Mouse (Mus musculus) spleen, adult 2 months (tissue): ENCODE data around the gene Lyz1. TPM values are rescaled to one million over a fixed set of nuclear protein-coding genes. Genes with fewer than 3 reads are reported as not detected.

Experiments
- DNase-seq, 2 experiments: peaks; one replicate each; pipeline versions ENCODE4 v3.0.0 to v3.0.0-alpha.2; 2012 to 2021; ENCODE audit warnings: low spot score in 2 of 2, low read depth in 1 of 2
- H3K27ac ChIP-seq: fragments of 200-500 bp; 2 replicates; pipeline ENCODE4 v1.5.1; 2012; ENCODE audit warnings: low read length, inconsistent platforms; ENCODE audit not compliant: insufficient read depth
- H3K27me3 ChIP-seq: fragments of 200-500 bp; 2 replicates; pipeline ENCODE4 v1.6.1; 2012; ENCODE audit warnings: mild to moderate bottlenecking, moderate library complexity, low read length, inconsistent platforms; ENCODE audit not compliant: control insufficient read depth, insufficient read depth
- H3K36me3 ChIP-seq: fragments of 200-500 bp; 2 replicates; pipeline ENCODE4 v1.6.1; 2012; ENCODE audit warnings: mild to moderate bottlenecking, low read length, inconsistent platforms; ENCODE audit not compliant: control insufficient read depth, insufficient read depth
- H3K4me1 ChIP-seq: fragments of 200-500 bp; 2 replicates; pipeline ENCODE4 v1.6.1; 2011; ENCODE audit warnings: inconsistent platforms; ENCODE audit not compliant: control insufficient read depth, insufficient read depth, insufficient read length
- H3K4me3 ChIP-seq: fragments of 200-500 bp; 2 replicates; pipeline ENCODE4 v1.5.1; 2011; ENCODE audit warnings: mild to moderate bottlenecking, inconsistent platforms; ENCODE audit not compliant: insufficient read depth, insufficient read length; ENCODE audit errors: extremely low read depth
- CTCF ChIP-seq: fragments of 200-500 bp; IDR thresholded peaks from 2 replicates; pipeline ENCODE4 v1.5.1; 2011; ENCODE audit warnings: mild to moderate bottlenecking, inconsistent platforms; ENCODE audit not compliant: insufficient read depth, insufficient read length, insufficient replicate concordance; ENCODE audit errors: extremely low read depth
- POLR2A ChIP-seq: fragments of 200-500 bp; IDR thresholded peaks from 2 replicates; pipeline ENCODE4 v1.6.1; 2011; ENCODE audit warnings: low read depth, low read length, inconsistent platforms
- WGBS: fragments of 180-500 bp; shearing (Covaris S2); methylation state at CpG from one replicate; pipeline ENCODE4 v1.1.7; 2018; 5-methylcytosine and 5-hydroxymethylcytosine counted together
- polyA plus RNA-seq: library from polyadenylated mRNA; depleted of rRNA; stranded (reverse); fragments of >200 nt; gene quantifications from 2 replicates; pipeline ENCODE4 v1.2.3, GENCODE M21; 2012; rRNA removed

Gene Lyz1
- polyA plus RNA-seq, 1 experiment: 6.2 TPM

- Histone ChIP-seq H3K27me3 (no peaks in the 10 kb centered on the region), H3K27ac (no peak overlapping the region), H3K4me3 (no peak overlapping the region), H3K36me3 (no peaks in the 10 kb centered on the region), H3K4me1 (no peaks in the 10 kb centered on the region)
- TF ChIP-seq CTCF: no peak
- no peak for TF ChIP-seq POLR2A
- DNase-seq: no peak
Measured at GRCm38 (mm10) chr10:117272023-117272422, 20.6 kb downstream of the Lyz1 start.

GRCm38 (mm10) chr10:117259870-117260269 is 32.8 kb downstream of the Lyz1 start:
- no peak for TF ChIP-seq POLR2A
- no peak for TF ChIP-seq CTCF
- Histone ChIP-seq H3K4me1 (no peaks in the 10 kb centered on the region), H3K27me3 (no peaks in the 10 kb centered on the region), H3K4me3 (no peak overlapping the region), H3K36me3 (no peaks in the 10 kb centered on the region), H3K27ac (no peak overlapping the region)
- DNase-seq: no peak

GRCm38 (mm10) chr10:117238603-117239002 is 54.1 kb downstream of the Lyz1 start, which contains the start of gene 9530003J23Rik:
9530003J23Rik (minus strand) TSS chr10:117238703.
- Histone ChIP-seq H3K4me1 (no peaks in the 10 kb centered on the region), H3K36me3 (no peaks in the 10 kb centered on the region), H3K4me3 (no peak within 1 kb of the TSS), H3K27ac (no peak within 1 kb of the TSS), H3K27me3 (no peaks in the 10 kb centered on the region)
- TF ChIP-seq CTCF (no peak), POLR2A (no peak)
- DNase-seq: no peak
- 90% methylated on average over 12 of the region's 12 CpGs for WGBS

Other genes with a start within 250 kb of the Lyz1 start
- not detected in 2 replicates for gene Lrrc10, start 247.5 kb downstream of the Lyz1 start, polyA plus RNA-seq
- gene Cct2, start 229.1 kb downstream of the Lyz1 start, polyA plus RNA-seq: 45.7 and 47.5 TPM in 2 replicates
- gene Frs2, start 144.3 kb downstream of the Lyz1 start, polyA plus RNA-seq: 5.7 and 6.0 TPM in 2 replicates
- gene Yeats4, start 68.4 kb downstream of the Lyz1 start, polyA plus RNA-seq: 27.5 and 29.4 TPM in 2 replicates
- not detected in 2 replicates for gene 9530003J23Rik, start 54.2 kb downstream of the Lyz1 start, polyA plus RNA-seq
- gene Lyz2, start 10.5 kb downstream of the Lyz1 start, polyA plus RNA-seq: 672 and 749 TPM in 2 replicates
- gene Cpsf6, start 87.1 kb upstream of the Lyz1 start, polyA plus RNA-seq: 51.9 and 79.8 TPM in 2 replicates